ENCODE assay signal across 10 mouse cellular contexts in genomic region chrX:35879703-35880102, GRCm38 (mm10). TPM values are rescaled to one million over a fixed set of nuclear protein-coding genes. Genes with fewer than 3 reads are reported as not detected.
DNase-seq lines count a peak whose midpoint lies in the region; ATAC-seq and TF ChIP-seq lines count a peak whose summit lies in the region.
"Had no signal": no experiment of that assay in that cellular context is flagged by ENCODE, and none has a peak within 500 bp of the region (broad histone marks: within the 10 kb centered on the region; RNA-seq: fewer than 3 reads in every experiment).

No protein-coding gene starts in this region.

- no peak for TF ChIP-seq EP300 in liver, embryonic 14.5 days (IDR thresholded peaks at IDR 0.05; ENCODE audit: low read depth)

- no peak; the same call in 1 of the 2 replicates for ATAC-seq in forebrain, embryonic 14.5 days
- no peak for ATAC-seq in forebrain, embryonic 15.5 days (replicated peaks)
- ATAC-seq in liver, embryonic 14.5 days (ENCODE audit: insufficient read depth), result no peak
- peak; percentile 67 for ATAC-seq in CD4-positive, CD25-positive, alpha-beta regulatory T cell, adult 4 months
- 0 out of 2 replicates have a peak, but pooled peaks have one; percentile 55 for ATAC-seq in neutrophil, adult 5-6 weeks (ENCODE audit: extremely low read depth, insufficient number of reproducible peaks, low FRiP score, poor library complexity, severe bottlenecking)
- ATAC-seq: intestine, embryonic 16.5 days had no signal

- no peak overlapping the region for H3K9ac ChIP-seq in forebrain, embryonic 14.5 days (ENCODE audit: low read length)
- H3K9ac ChIP-seq in forebrain, embryonic 15.5 days (replicated peaks), result no peak overlapping the region
- no peak overlapping the region for H3K9ac ChIP-seq in liver, embryonic 14.5 days (replicated peaks)

- TF ChIP-seq CTCF in liver, embryonic 14.5 days (IDR thresholded peaks at IDR 0.05; ENCODE audit: low read depth), result peak; percentile 12; the same call in 1 of the 2 replicates

- H3K27me3 ChIP-seq in forebrain, embryonic 14.5 days (replicated peaks; ENCODE audit: control insufficient read depth, insufficient read depth, low read length), result no peaks in the 10 kb centered on the region
- no peaks in the 10 kb centered on the region for H3K27me3 ChIP-seq in forebrain, embryonic 15.5 days
- H3K27me3 ChIP-seq in liver, embryonic 14.5 days (ENCODE audit: control insufficient read depth, insufficient read depth, low read length), result no peaks in the 10 kb centered on the region

- H3K9me3 ChIP-seq in forebrain, embryonic 14.5 days (replicated peaks; ENCODE audit: control insufficient read depth, low read length), result no peaks in the 10 kb centered on the region
- H3K9me3 ChIP-seq in forebrain, embryonic 15.5 days, result no peaks in the 10 kb centered on the region
- H3K9me3 ChIP-seq in liver, embryonic 14.5 days (ENCODE audit: control insufficient read depth, low read length), result no peaks in the 10 kb centered on the region

- WGBS in forebrain, embryonic 14.5 days, result 38% methylated on average over 1 of the region's 1 CpGs
- WGBS in forebrain, embryonic 15.5 days, result 24% methylated on average over 1 of the region's 1 CpGs
- 57% methylated on average over 1 of the region's 1 CpGs for WGBS in liver, embryonic 14.5 days (ENCODE audit: insufficient replicate concordance)

- H3K4me1 ChIP-seq in forebrain, embryonic 14.5 days (ENCODE audit: control insufficient read depth, insufficient read depth, low read length), result no peaks in the 10 kb centered on the region
- H3K4me1 ChIP-seq in forebrain, embryonic 15.5 days, result no peaks in the 10 kb centered on the region
- no peaks in the 10 kb centered on the region for H3K4me1 ChIP-seq in liver, embryonic 14.5 days (replicated peaks; ENCODE audit: control insufficient read depth in 2 of 2, insufficient read depth in 2 of 2, low read length in 1 of 2)

- no peak overlapping the region for H3K4me3 ChIP-seq in forebrain, embryonic 14.5 days (ENCODE audit: low read depth, low read length)
- H3K4me3 ChIP-seq in forebrain, embryonic 15.5 days, result no peak overlapping the region
- no peak overlapping the region for H3K4me3 ChIP-seq in liver, embryonic 14.5 days (ENCODE audit: insufficient read depth in 1 of 2, low read depth in 2 of 2, low read length in 2 of 2)

- H3K27ac ChIP-seq in forebrain, embryonic 14.5 days (ENCODE audit: low read depth, low read length), result no peak overlapping the region
- no peak overlapping the region for H3K27ac ChIP-seq in forebrain, embryonic 15.5 days (replicated peaks)
- H3K27ac ChIP-seq in liver, embryonic 14.5 days, result no peak overlapping the region

- H3K4me2 ChIP-seq in forebrain, embryonic 14.5 days (ENCODE audit: low read length), result no peak overlapping the region
- H3K4me2 ChIP-seq in forebrain, embryonic 15.5 days (replicated peaks), result no peak overlapping the region
- no peak overlapping the region for H3K4me2 ChIP-seq in liver, embryonic 14.5 days (ENCODE audit: low read depth)

- no peaks in the 10 kb centered on the region for H3K36me3 ChIP-seq in forebrain, embryonic 14.5 days (ENCODE audit: control insufficient read depth, insufficient read depth, low read length)
- no peaks in the 10 kb centered on the region for H3K36me3 ChIP-seq in forebrain, embryonic 15.5 days
- no peaks in the 10 kb centered on the region for H3K36me3 ChIP-seq in liver, embryonic 14.5 days (replicated peaks; ENCODE audit: control insufficient read depth, insufficient read depth, low read depth)

- DNase-seq in forebrain, embryonic 14.5 days (ENCODE audit: low spot score), result peak; percentile 30
- no peak for DNase-seq in liver, embryonic 14.5 days (ENCODE audit: low read depth in 3 of 3, low spot score in 3 of 3)
- DNase-seq in liver, result no peak
- no peak for DNase-seq in layer of hippocampus, postnatal 25 days (ENCODE audit: extremely low spot score in 1 of 2, low spot score in 1 of 2)
- DNase-seq in layer of hippocampus, adult 9-10 months (ENCODE audit: low spot score), result no peak
- DNase-seq: gastrocnemius, postnatal 14 days had no signal

RNA-seq across cellular contexts. Expression of gene Dock11, which starts 8.9 kb away (rescaled TPM):
- 19.0 and 20.2 TPM in 2 replicates for polyA plus RNA-seq in forebrain, embryonic 14.5 days (2014; fragmentation: Nextera tagmentation; extraction: Ambion mirVana)
- polyA plus RNA-seq in forebrain, embryonic 15.5 days (2015; fragmentation: Nextera tagmentation; extraction: Ambion mirVana), result 16.2 and 17.6 TPM in 2 replicates
- polyA plus RNA-seq in liver, embryonic 14.5 days (2012; rRNA removed), result 1.0 and 1.9 TPM in 2 replicates
- polyA plus RNA-seq in liver, embryonic 14.5 days (2014; fragmentation: Nextera tagmentation; extraction: Ambion mirVana), result 2.1 and 2.4 TPM in 2 replicates
- 10 to 100 TPM; 36.6 to 47.9 TPM for polyA plus RNA-seq in CD4-positive, CD25-positive, alpha-beta regulatory T cell, adult 4 months (2017; shearing (Covaris generic))
- 250 and 253 TPM in 2 replicates for total RNA-seq in neutrophil, adult 5-6 weeks (2017)
- total RNA-seq in layer of hippocampus, postnatal 25 days (2021), result 10 to 100 TPM; 13.7 to 17.9 TPM

Comparison
In these comparisons a context has a peak if more than half of its experiments do, and no peak if none do; other contexts are left out.
1. ATAC-seq: peak in CD4-positive, CD25-positive, alpha-beta regulatory T cell, adult 4 months (single experiment) and neutrophil, adult 5-6 weeks (single experiment); none in forebrain, embryonic 14.5 days (single experiment), forebrain, embryonic 15.5 days (single experiment) and liver, embryonic 14.5 days (single experiment).